Mouse (Mus musculus) kidney, postnatal 14 days (tissue): ENCODE results near the gene Fancd2os.

Source experiments
- DNase-seq: peaks from one replicate; pipeline ENCODE4 v3.0.0; 2022; ENCODE audit warnings: mixed read lengths

Fancd2os gene

GRCm38 (mm10) chr6:113604432-113605223 is 4.1 kb upstream of the Fancd2os start, which contains the start of gene Brk1:
Gene Brk1 (plus strand): TSS chr6:113604772.
- peak; percentile 93 for DNase-seq

DNA sequence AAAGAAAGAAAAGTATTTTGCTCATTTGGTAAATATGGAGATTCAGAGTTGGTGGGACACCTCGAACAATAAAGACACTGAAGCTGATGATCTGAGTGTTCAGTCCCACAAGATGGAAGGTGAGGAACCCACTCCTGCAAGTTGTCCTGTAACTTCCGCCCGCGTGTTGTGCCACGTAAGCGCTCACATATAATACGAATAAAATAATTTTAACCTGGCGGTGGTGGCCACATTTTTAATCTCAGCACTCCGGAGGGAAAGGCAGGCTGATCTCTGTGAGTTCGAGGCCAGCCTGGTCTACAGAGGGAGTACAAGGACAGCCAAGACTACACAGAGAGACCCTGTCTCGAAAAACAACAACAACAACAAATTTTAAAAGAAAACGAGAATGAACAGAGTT is 3.5 kb upstream of the Fancd2os start:
- no peak for DNase-seq

- no peak for DNase-seq
Observed at GRCm38 (mm10) chr6:113602821-113603220, 2.3 kb upstream of the Fancd2os start.

DNA sequence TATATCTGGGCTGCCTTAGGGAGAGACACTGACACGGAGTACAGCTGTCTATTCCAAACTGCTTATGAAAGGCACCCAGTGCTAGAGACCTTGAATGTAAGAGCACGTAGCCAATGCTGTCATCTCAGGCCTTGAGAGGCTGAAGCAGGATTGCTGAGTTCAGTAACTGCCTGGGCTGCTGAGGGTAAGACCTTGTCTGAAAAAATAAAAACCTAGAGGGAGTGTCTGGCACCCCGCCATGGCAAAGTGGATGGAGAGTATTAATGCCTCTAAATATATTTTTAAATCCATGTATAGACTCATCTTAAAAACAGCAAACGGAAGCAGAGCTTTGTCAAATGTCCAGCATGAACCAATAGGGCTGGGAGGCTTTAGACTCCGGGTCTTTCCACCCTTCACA is 682 bp downstream of the Fancd2os start:
- DNase-seq = peak; percentile 20

DNA sequence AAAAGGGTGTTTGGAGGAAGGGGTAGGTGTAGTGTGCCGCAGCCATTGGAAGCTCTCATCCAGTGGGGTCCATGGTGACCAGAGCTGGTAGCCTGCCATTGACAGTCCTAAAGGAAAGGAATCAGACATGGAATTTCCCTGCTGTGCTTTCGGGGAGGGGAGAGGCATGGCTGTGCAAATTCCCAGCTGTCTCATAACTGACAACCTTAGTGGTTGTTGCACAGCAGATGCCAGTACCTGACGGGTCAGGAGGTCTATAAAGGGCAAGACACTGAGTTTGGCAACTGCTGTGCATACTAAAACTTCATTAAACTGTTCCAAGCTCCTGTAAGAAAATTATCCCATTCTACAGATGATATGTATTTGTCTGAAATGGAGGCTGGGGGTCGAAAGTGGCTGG is 2.6 kb downstream of the Fancd2os start:
- no peak for DNase-seq

GRCm38 (mm10) chr6:113592637-113593036 is 7.9 kb downstream of the Fancd2os start:
- no peak for DNase-seq

- peak; percentile 83 for DNase-seq
Observed at GRCm38 (mm10) chr6:113586466-113587183, 13.9 kb downstream of the Fancd2os start.

- DNase-seq = no peak
Observed at GRCm38 (mm10) chr6:113585065-113585464, 15.4 kb downstream of the Fancd2os start.

DNA sequence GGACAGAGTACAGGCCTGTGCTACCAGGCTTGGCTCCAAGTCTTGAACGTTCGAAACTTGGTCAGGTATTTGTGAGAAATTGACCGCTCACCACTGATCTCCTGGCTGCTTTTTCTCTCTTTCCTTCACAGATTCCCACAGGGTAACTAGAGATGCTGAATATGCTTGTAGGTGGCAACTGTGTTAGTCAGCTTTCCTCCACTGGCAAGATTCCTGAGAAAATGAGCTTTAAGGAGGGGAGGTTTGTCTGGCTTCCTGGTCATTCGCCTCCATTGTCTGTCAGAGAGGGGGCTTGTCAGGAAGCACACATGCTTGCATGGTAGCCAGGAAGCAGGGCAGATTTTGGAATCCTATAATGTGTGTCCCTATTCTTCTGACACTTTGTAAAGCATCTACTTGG is 17.5 kb downstream of the Fancd2os start:
- no peak for DNase-seq

GRCm38 (mm10) chr6:113579306-113579705 is 21.2 kb downstream of the Fancd2os start:
- DNase-seq = no peak

- DNase-seq = no peak
Observed at GRCm38 (mm10) chr6:113576044-113576443, 24.5 kb downstream of the Fancd2os start.

- DNase-seq = peak; percentile 41
Observed at GRCm38 (mm10) chr6:113564557-113564956, 36.0 kb downstream of the Fancd2os start.

GRCm38 (mm10) chr6:113559736-113560135 is 40.8 kb downstream of the Fancd2os start:
- no peak for DNase-seq
